Mouse (Mus musculus) subcutaneous adipose tissue, adult 2 months (tissue): ENCODE measurements around the gene Olfr728. TPM values are rescaled to one million over a fixed set of nuclear protein-coding genes. Genes with fewer than 3 reads are reported as not detected.

ENCODE experiments used
- polyA plus RNA-seq: library from polyadenylated mRNA; depleted of rRNA; stranded (reverse); fragments of >200 nt; gene quantifications from 2 replicates; pipeline ENCODE4 v1.2.3, GENCODE M21; 2012; ENCODE audit warnings: low replicate concordance; rRNA removed

The Olfr728 gene
- polyA plus RNA-seq = not detected in 2 replicates

DNA sequence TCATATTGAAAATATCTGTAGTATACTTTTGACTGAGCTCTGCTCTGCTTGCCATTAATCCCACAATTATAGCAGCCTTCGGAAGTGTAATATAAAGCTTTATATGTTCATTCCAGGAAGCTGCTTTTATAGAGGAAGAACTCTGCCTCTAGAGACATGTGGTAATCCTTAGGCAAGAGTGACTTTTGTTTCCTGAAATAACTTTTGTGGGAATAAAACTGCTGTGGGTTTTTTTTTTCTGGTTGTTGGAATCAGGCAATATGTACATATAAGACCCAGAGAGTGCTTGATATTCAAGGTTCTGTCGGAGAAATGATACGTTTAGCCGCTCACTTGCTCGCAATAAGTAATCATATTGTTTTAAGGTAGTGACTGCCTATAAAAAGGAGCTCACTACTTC lies at the start of gene Olfr728:
Gene Olfr728, minus strand, starts transcription at position 101 of the 400 bp plus-strand sequence.

DNA sequence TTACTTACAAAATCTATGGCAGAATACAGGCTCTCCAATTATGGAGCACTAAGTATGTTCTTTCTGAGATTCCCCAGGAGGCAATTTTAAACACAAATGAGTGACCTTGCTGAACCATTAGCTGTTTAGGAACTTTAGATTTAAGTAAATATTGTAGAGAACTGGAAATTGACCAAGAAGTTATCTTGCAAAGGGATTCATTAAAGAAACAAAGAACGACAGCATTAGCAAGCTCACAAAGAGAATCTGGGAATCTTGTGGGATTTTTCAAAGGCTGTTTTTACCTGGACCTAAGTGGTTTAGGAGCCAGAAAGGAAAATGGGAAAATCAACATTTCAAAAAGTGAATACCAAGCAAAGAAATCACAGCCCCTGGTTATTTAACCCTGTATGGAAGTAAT lies 45.6 kb upstream of the Olfr728 start, which contains the start of gene Olfr730:
Gene Olfr730, minus strand, starts transcription at position 101 of the 400 bp plus-strand sequence.

DNA sequence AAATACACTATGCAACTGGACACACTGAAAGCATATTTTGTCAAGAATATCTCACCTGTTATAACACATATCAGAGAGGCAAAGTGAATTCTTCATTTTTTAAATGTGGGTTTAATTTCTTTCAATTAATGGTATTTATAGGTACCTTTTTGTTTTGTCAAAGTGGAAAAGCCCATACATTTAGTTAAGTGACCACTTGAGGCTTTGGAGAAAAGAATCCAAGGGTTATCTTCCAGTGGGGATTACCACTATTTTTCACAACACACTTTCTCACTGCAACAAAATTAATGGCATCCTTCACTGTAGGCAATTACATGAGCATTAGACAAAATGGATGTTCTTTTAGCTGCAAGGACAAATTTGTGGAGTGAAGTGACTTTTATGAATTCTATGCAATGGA lies 10.3 kb upstream of the Olfr728 start, which contains the start of gene Olfr729:
Gene Olfr729, minus strand, starts transcription at position 101 of the 400 bp plus-strand sequence.

DNA sequence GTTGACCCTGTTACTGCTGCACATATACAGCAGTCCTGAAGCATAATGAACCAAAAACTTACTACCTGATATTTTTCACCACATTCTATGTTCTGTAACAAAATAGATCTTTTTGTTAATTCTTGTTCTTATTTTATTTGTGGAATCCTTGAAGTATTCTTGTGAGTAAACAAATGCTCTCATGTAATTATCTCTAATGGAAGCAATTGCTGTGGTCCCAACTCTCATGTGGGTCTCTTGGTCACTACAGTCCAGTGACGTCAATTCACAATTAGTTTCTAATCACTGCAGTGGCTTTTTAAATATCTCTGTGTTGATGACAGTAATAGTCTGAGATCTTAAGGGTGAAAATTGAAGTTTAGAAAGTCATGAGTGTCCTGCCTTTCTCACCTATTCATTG lies 19.6 kb downstream of the Olfr728 start, which contains the start of gene Olfr727:
Gene Olfr727, plus strand, starts transcription at position 301 of the 400 bp plus-strand sequence.

DNA sequence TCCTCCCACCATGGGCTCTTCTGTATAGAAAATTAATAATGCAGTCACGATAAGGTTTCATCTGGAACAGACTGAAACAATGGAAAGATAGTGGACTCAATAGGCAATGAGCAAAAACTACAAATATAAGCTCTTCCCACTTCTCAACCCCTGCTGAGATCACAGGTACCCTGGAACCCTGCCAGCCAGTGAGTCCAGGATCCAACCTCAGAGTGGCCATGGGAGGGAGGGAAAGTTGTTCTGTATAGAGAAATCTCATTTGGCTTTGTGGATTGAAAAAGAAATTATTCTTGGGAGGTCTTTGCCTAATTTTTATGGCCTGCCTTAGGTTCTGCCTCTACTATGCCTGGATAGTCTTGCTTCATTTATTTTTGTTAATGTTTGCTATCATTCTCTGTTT lies 51.6 kb downstream of the Olfr728 start, which contains the start of gene Olfr726:
Gene Olfr726, minus strand, starts transcription at position 101 of the 400 bp plus-strand sequence.

Other genes with a start within 250 kb of the Olfr728 start
- gene Olfr722, start 240.7 kb downstream of the Olfr728 start, polyA plus RNA-seq = not detected in 2 replicates
- gene Olfr723, start 210.9 kb downstream of the Olfr728 start, polyA plus RNA-seq = not detected in 2 replicates
- gene Olfr724, start 179.4 kb downstream of the Olfr728 start, polyA plus RNA-seq = not detected in 2 replicates
- not detected in 2 replicates for gene Olfr725, start 102.3 kb downstream of the Olfr728 start, polyA plus RNA-seq
- not detected in 2 replicates for gene Olfr726, start 51.7 kb downstream of the Olfr728 start, polyA plus RNA-seq
- not detected in 2 replicates for gene Olfr727, start 19.5 kb downstream of the Olfr728 start, polyA plus RNA-seq
- gene Olfr729, start 10.2 kb upstream of the Olfr728 start, polyA plus RNA-seq = not detected in 2 replicates
- 0.04 TPM in 1 of 2 replicates, not detected in the other for gene Olfr730, start 45.5 kb upstream of the Olfr728 start, polyA plus RNA-seq
- gene Olfr731, start 99.2 kb upstream of the Olfr728 start, polyA plus RNA-seq = not detected in 2 replicates
- 0.03 TPM in 1 of 2 replicates, not detected in the other for gene Olfr732, start 141.5 kb upstream of the Olfr728 start, polyA plus RNA-seq
- gene Olfr733, start 158.8 kb upstream of the Olfr728 start, polyA plus RNA-seq = 0.20 and 0.50 TPM in 2 replicates
- gene Olfr734, start 184.1 kb upstream of the Olfr728 start, polyA plus RNA-seq = 0.11 TPM in 1 of 2 replicates, not detected in the other
- 0.21 and 0.23 TPM in 2 replicates for gene Olfr735, start 206.2 kb upstream of the Olfr728 start, polyA plus RNA-seq
- 0.76 and 0.91 TPM in 2 replicates for gene Tlr11, start 215.2 kb upstream of the Olfr728 start, polyA plus RNA-seq
- not detected in 2 replicates for gene Olfr736, start 238.5 kb upstream of the Olfr728 start, polyA plus RNA-seq